Mouse (Mus musculus) embryonic fibroblast, embryonic 13.5 days (primary cell): Measurements from ENCODE around the gene Defa36. TPM values are rescaled to one million over a fixed set of nuclear protein-coding genes. Genes with fewer than 3 reads are reported as not detected.
"Not testable (repeated sequence)": the region's sequence is repeated elsewhere in the genome, so short reads cannot be mapped to it uniquely, and the experiment has no call there.

Experiments used
- H3K27ac ChIP-seq: 2 replicates; pipeline ENCODE4 v1.5.1; 2012; ENCODE audit warnings: low read length, control low read depth, inconsistent platforms; ENCODE audit not compliant: insufficient read depth
- H3K4me1 ChIP-seq: 2 replicates; pipeline ENCODE4 v1.6.1; 2011; ENCODE audit warnings: low read length; ENCODE audit not compliant: control insufficient read depth, insufficient read depth
- H3K4me3 ChIP-seq: 2 replicates; pipeline ENCODE4 v1.5.1; 2011; ENCODE audit warnings: mild to moderate bottlenecking, control low read depth, low read length; ENCODE audit not compliant: insufficient read depth
- polyA plus RNA-seq: library from polyadenylated mRNA; stranded (reverse); fragments of >200 nt; gene quantifications from 2 replicates; pipeline ENCODE4 v1.2.4, GENCODE M21; 2011; ENCODE audit warnings: low read depth; ENCODE audit not compliant: missing spikeins, insufficient read length

Defa36 gene
- not detected in 2 replicates for polyA plus RNA-seq

GRCm38 (mm10) chr8:21427111-21427510 lies at the start of gene Defa36:
TSS of gene Defa36 (plus strand) at chr8:21427411.
- not testable (repeated sequence) for H3K27ac ChIP-seq, H3K4me3 ChIP-seq, H3K4me1 ChIP-seq

GRCm38 (mm10) chr8:21378215-21378614 lies 49.0 kb upstream of the Defa36 start, which contains the start of gene Defa2:
TSS of gene Defa2 (plus strand) at chr8:21378515.
- not testable (repeated sequence) for H3K4me3 ChIP-seq, H3K4me1 ChIP-seq, H3K27ac ChIP-seq

- not testable (repeated sequence) for H3K27ac ChIP-seq, H3K4me1 ChIP-seq, H3K4me3 ChIP-seq
These were observed 35.7 kb upstream of the Defa36 start, which contains the start of gene Defa33 for GRCm38 (mm10) chr8:21391511-21391910. TSS of gene Defa33 (plus strand) at chr8:21391811.

- H3K4me1 ChIP-seq, H3K4me3 ChIP-seq, H3K27ac ChIP-seq: not testable (repeated sequence)
These were observed 29.2 kb downstream of the Defa36 start, which contains the start of gene Gm7849 for GRCm38 (mm10) chr8:21456460-21456859. TSS of gene Gm7849 (minus strand) at chr8:21456560.

Other genes with a start within 250 kb of the Defa36 start
- gene Defa31, start 235.8 kb upstream of the Defa36 start, polyA plus RNA-seq: not detected in 2 replicates
- not detected in 2 replicates for gene Gm15293, start 225.8 kb upstream of the Defa36 start, polyA plus RNA-seq
- gene Gm15292, start 177.7 kb upstream of the Defa36 start, polyA plus RNA-seq: not detected in 2 replicates
- not detected in 2 replicates for gene Defa27, start 111.9 kb upstream of the Defa36 start, polyA plus RNA-seq
- not detected in 2 replicates for gene Defa29, start 100.4 kb upstream of the Defa36 start, polyA plus RNA-seq
- gene Defa2, start 48.9 kb upstream of the Defa36 start, polyA plus RNA-seq: not detected in 2 replicates
- not detected in 2 replicates for gene Defa33, start 35.6 kb upstream of the Defa36 start, polyA plus RNA-seq
- not detected in 2 replicates for gene Gm7849, start 29.1 kb downstream of the Defa36 start, polyA plus RNA-seq
- not detected in 2 replicates for gene Defa20, start 81.8 kb downstream of the Defa36 start, polyA plus RNA-seq
- not detected in 2 replicates for gene Defa32, start 101.6 kb downstream of the Defa36 start, polyA plus RNA-seq
- not detected in 2 replicates for gene Defa37, start 138.0 kb downstream of the Defa36 start, polyA plus RNA-seq
- not detected in 2 replicates for gene Defa28, start 155.6 kb downstream of the Defa36 start, polyA plus RNA-seq
- gene Gm7861, start 167.1 kb downstream of the Defa36 start, polyA plus RNA-seq: not detected in 2 replicates
- not detected in 2 replicates for gene Defa26, start 190.8 kb downstream of the Defa36 start, polyA plus RNA-seq
- gene Defa17, start 228.4 kb downstream of the Defa36 start, polyA plus RNA-seq: not detected in 2 replicates
- not detected in 2 replicates for gene Defa34, start 238.4 kb downstream of the Defa36 start, polyA plus RNA-seq